8 mouse cellular contexts compared by ENCODE assay signal in genomic region chr10:128179989-128180388, GRCm38 (mm10). TPM values are rescaled to one million over a fixed set of nuclear protein-coding genes. Genes with fewer than 3 reads are reported as not detected.
DNase-seq lines count a peak whose midpoint lies in the region; ATAC-seq and TF ChIP-seq lines count a peak whose summit lies in the region.

TSS of gene Rbms2 (minus strand) at chr10:128180297.

- no peak for DNase-seq in left cerebral cortex, adult 18-20 months (ENCODE audit: low spot score in 2 of 2)
- DNase-seq in left cerebral cortex, postnatal 14 days (ENCODE audit: low spot score in 2 of 2), result no peak
- DNase-seq in brain, embryonic 14.5 days (ENCODE audit: low read depth), result peak; percentile 4
- no peak for DNase-seq in heart, embryonic 10.5 days (ENCODE audit: low spot score)
- peak; percentile 64 to 78 for DNase-seq in lung, adult 18-20 months
- no peak for DNase-seq in spleen, postnatal 10 days (ENCODE audit: low spot score in 2 of 2)

- H3K27me3 ChIP-seq in heart, embryonic 10.5 days (ENCODE audit: insufficient read depth, poor library complexity, severe bottlenecking), result no peaks in the 10 kb centered on the region
- no peaks in the 10 kb centered on the region for H3K27me3 ChIP-seq in kidney, embryonic 16.5 days (ENCODE audit: insufficient read depth, low read length)
- no peaks in the 10 kb centered on the region for H3K27me3 ChIP-seq in stomach, embryonic 16.5 days (ENCODE audit: control insufficient read depth, insufficient read depth, low read length)

- TF ChIP-seq CTCF in brain, embryonic 14.5 days (IDR thresholded peaks at IDR 0.05; ENCODE audit: borderline replicate concordance, extremely low read depth, insufficient read depth, insufficient read length), result no peak

- peak within 1 kb of the TSS; percentile 68 for H3K9ac ChIP-seq in kidney, embryonic 16.5 days (replicated peaks; ENCODE audit: low read length)
- H3K9ac ChIP-seq in stomach, embryonic 16.5 days (ENCODE audit: low read length), result peak within 1 kb of the TSS; percentile 49

- peak; percentile 34; the same call in 1 of the 2 replicates for ATAC-seq in kidney, embryonic 16.5 days (ENCODE audit: low FRiP score, low TSS enrichment)
- ATAC-seq in stomach, embryonic 16.5 days (ENCODE audit: insufficient read depth, low FRiP score), result no peak

- H3K36me3 ChIP-seq in heart, embryonic 10.5 days, result no peaks in the 10 kb centered on the region
- no peaks in the 10 kb centered on the region for H3K36me3 ChIP-seq in kidney, embryonic 16.5 days (ENCODE audit: insufficient read depth, low read length)
- H3K36me3 ChIP-seq in stomach, embryonic 16.5 days (ENCODE audit: control insufficient read depth, insufficient read depth, low read length), result no peaks in the 10 kb centered on the region

- H3K4me3 ChIP-seq in heart, embryonic 10.5 days, result peak within 1 kb of the TSS; percentile 51
- H3K4me3 ChIP-seq in kidney, embryonic 16.5 days (ENCODE audit: low read length), result peak within 1 kb of the TSS; percentile 41
- peak within 1 kb of the TSS; percentile 27 for H3K4me3 ChIP-seq in stomach, embryonic 16.5 days (replicated peaks; ENCODE audit: low read length)

- H3K27ac ChIP-seq in heart, embryonic 10.5 days, result peak within 1 kb of the TSS; percentile 87
- H3K27ac ChIP-seq in kidney, embryonic 16.5 days (ENCODE audit: low read length), result peak within 1 kb of the TSS; percentile 94
- H3K27ac ChIP-seq in stomach, embryonic 16.5 days (ENCODE audit: low read length), result peak within 1 kb of the TSS; percentile 83

- no peaks in the 10 kb centered on the region for H3K9me3 ChIP-seq in heart, embryonic 10.5 days
- no peaks in the 10 kb centered on the region for H3K9me3 ChIP-seq in kidney, embryonic 16.5 days (ENCODE audit: low read length)
- no peaks in the 10 kb centered on the region for H3K9me3 ChIP-seq in stomach, embryonic 16.5 days (replicated peaks; ENCODE audit: control insufficient read depth, low read length)

- peaks cover 16% of the 10 kb centered on the region for H3K4me1 ChIP-seq in heart, embryonic 10.5 days
- peaks cover 26% of the 10 kb centered on the region for H3K4me1 ChIP-seq in kidney, embryonic 16.5 days (ENCODE audit: insufficient read depth, low read length)
- H3K4me1 ChIP-seq in stomach, embryonic 16.5 days (ENCODE audit: control insufficient read depth, insufficient read depth, low read length), result peaks cover 11% of the 10 kb centered on the region

- peak within 1 kb of the TSS; percentile 55 for H3K4me2 ChIP-seq in kidney, embryonic 16.5 days (replicated peaks; ENCODE audit: low read depth, low read length)
- H3K4me2 ChIP-seq in stomach, embryonic 16.5 days (ENCODE audit: low read depth, low read length), result peak within 1 kb of the TSS; percentile 40

- intact Hi-C loops in left cerebral cortex, postnatal 14 days (cut with DNase I), result loop anchor here (5.0 to 10.0 kb wide), 2 partner anchors 83 to 225 kb away; no protein-coding TSS in a partner anchor

- no peak for TF ChIP-seq POLR2A in brain, embryonic 14.5 days (IDR thresholded peaks at IDR 0.05; ENCODE audit: borderline replicate concordance, extremely low read depth, insufficient read depth, insufficient read length, poor library complexity, severe bottlenecking)

- WGBS in heart, embryonic 10.5 days, result 0% methylated on average over 6 of the region's 6 CpGs
- 2% methylated on average over 6 of the region's 6 CpGs for WGBS in kidney, embryonic 16.5 days
- WGBS in stomach, embryonic 16.5 days, result 2% methylated on average over 6 of the region's 6 CpGs

RNA-seq across cellular contexts. Expression of gene Rbms2, which starts in this region (rescaled TPM):
- total RNA-seq in left cerebral cortex, adult 18-20 months (2021), result 10 to 100 TPM; 14.9 to 15.4 TPM
- total RNA-seq in left cerebral cortex, postnatal 14 days (2021), result 10 to 100 TPM in 1 of 2 experiments, 1 to 10 TPM in 1; 9.2 to 10.8 TPM
- 23.6 and 26.7 TPM in 2 replicates for polyA plus RNA-seq in brain, embryonic 14.5 days (2012; rRNA removed)
- polyA plus RNA-seq in heart, embryonic 10.5 days (2016; fragmentation: Nextera tagmentation; extraction: Ambion mirVana), result 32.5 and 38.6 TPM in 2 replicates
- polyA plus RNA-seq in kidney, embryonic 16.5 days (2015; fragmentation: Nextera tagmentation; extraction: Ambion mirVana), result 39.8 and 43.6 TPM in 2 replicates
- 30.3 and 34.2 TPM in 2 replicates for polyA plus RNA-seq in stomach, embryonic 16.5 days (2015; fragmentation: Nextera tagmentation; extraction: Ambion mirVana)

Comparison
In these comparisons a context has a peak if more than half of its experiments do, and no peak if none do; other contexts are left out.
1. DNase-seq: peak in brain, embryonic 14.5 days (single experiment) and lung, adult 18-20 months (2 of 2); none in left cerebral cortex, adult 18-20 months (0 of 2), left cerebral cortex, postnatal 14 days (0 of 2), heart, embryonic 10.5 days (single experiment) and spleen, postnatal 10 days (0 of 2).
2. Peak in every context shown above with its lines, with median percentiles within 50 percentile points of each other: H3K27ac ChIP-seq and H3K4me3 ChIP-seq.